Mouse (Mus musculus) limb, embryonic 12.5 days (tissue): ENCODE data around the gene Bmf. TPM values are rescaled to one million over a fixed set of nuclear protein-coding genes. Genes with fewer than 3 reads are reported as not detected.

Source experiments
- ATAC-seq: fragments of 200-750 bp; cut with Nextera tagmentation; 2 replicates; pipeline ENCODE4 v1.8.0; 2017; ENCODE audit warnings: low read depth, moderate TSS enrichment; ENCODE audit not compliant: insufficient number of reproducible peaks, insufficient read depth, low FRiP score, low TSS enrichment
- H3K27ac ChIP-seq: fragments of 300-500 bp; sonication (generic); 2 replicates; pipeline ENCODE4 v1.5.1; 2016; ENCODE audit warnings: mild to moderate bottlenecking, moderate library complexity
- H3K27me3 ChIP-seq: fragments of 300-500 bp; sonication (generic); 2 replicates; pipeline ENCODE4 v1.6.1; 2016; ENCODE audit warnings: mild to moderate bottlenecking, moderate library complexity
- H3K36me3 ChIP-seq: fragments of 300-500 bp; sonication (generic); 2 replicates; pipeline ENCODE4 v1.6.1; 2016; ENCODE audit warnings: mild to moderate bottlenecking, moderate library complexity
- H3K4me1 ChIP-seq: fragments of 300-500 bp; sonication (generic); replicated peaks from 2 replicates; pipeline ENCODE4 v1.6.1; 2016
- H3K4me2 ChIP-seq: fragments of 300-500 bp; sonication (generic); 2 replicates; pipeline ENCODE4 v1.6.1; 2016; ENCODE audit warnings: mild to moderate bottlenecking, moderate library complexity
- H3K4me3 ChIP-seq: fragments of 300-500 bp; sonication (generic); replicated peaks from 2 replicates; pipeline ENCODE4 v1.5.1; 2016; ENCODE audit warnings: mild to moderate bottlenecking
- H3K9ac ChIP-seq: fragments of 300-500 bp; sonication (generic); replicated peaks from 2 replicates; pipeline ENCODE4 v1.6.1; 2016; ENCODE audit warnings: mild to moderate bottlenecking, moderate library complexity
- H3K9me3 ChIP-seq: fragments of 300-500 bp; sonication (generic); 2 replicates; pipeline ENCODE4 v1.6.1; 2016; ENCODE audit warnings: mild to moderate bottlenecking, moderate library complexity
- WGBS: fragments of 180-500 bp; shearing (Covaris S2); methylation state at CpG from one replicate; pipeline ENCODE4 v1.1.7; 2016; 5-methylcytosine and 5-hydroxymethylcytosine counted together
- polyA plus RNA-seq: library from polyadenylated mRNA; unstranded; fragments of >200 nt; fragmentation: Nextera tagmentation; extraction: Ambion mirVana; gene quantifications from 2 replicates; pipeline ENCODE4 v1.2.1, GENCODE M21; 2016

Gene Bmf
- polyA plus RNA-seq, 1 experiment from 2014 or later = 7.1 TPM

DNA sequence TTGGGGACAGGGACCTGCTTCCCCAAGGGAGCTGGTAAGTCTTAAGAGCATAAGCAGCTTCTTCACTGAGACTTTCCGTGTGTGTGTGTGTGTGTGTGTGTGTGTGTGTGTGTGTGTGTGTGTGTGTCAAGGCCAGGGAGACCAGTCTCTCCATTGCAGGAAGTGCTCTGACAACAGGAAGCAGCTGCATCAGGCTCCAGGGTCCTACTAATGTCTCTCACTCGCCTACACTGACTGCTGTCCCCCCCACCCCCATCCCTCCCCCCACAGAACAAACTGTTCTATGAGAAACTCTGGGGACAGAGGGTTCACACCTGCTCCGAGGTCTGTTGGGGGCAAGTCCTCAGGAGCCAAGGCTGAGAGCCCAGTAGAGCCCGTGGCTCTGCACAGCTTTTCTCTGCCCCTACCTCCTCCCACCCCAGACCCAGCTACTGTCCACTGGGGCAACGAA, 58.2 kb downstream of the Bmf start:
- no peak overlapping the region for H3K4me3 ChIP-seq
- H3K36me3 ChIP-seq = no peaks in the 10 kb centered on the region
- no peak overlapping the region for H3K9ac ChIP-seq
- no peaks in the 10 kb centered on the region; the same call in 1 of the 2 replicates for H3K9me3 ChIP-seq
- 0 out of 2 replicates have a peak, but pooled peaks have one; percentile 23 for ATAC-seq
- 44% methylated on average over 5 of the region's 5 CpGs for WGBS
- H3K4me2 ChIP-seq = no peak overlapping the region
- H3K27ac ChIP-seq = no peak overlapping the region
- no peaks in the 10 kb centered on the region for H3K27me3 ChIP-seq
- peaks cover 35% of the 10 kb centered on the region for H3K4me1 ChIP-seq

DNA sequence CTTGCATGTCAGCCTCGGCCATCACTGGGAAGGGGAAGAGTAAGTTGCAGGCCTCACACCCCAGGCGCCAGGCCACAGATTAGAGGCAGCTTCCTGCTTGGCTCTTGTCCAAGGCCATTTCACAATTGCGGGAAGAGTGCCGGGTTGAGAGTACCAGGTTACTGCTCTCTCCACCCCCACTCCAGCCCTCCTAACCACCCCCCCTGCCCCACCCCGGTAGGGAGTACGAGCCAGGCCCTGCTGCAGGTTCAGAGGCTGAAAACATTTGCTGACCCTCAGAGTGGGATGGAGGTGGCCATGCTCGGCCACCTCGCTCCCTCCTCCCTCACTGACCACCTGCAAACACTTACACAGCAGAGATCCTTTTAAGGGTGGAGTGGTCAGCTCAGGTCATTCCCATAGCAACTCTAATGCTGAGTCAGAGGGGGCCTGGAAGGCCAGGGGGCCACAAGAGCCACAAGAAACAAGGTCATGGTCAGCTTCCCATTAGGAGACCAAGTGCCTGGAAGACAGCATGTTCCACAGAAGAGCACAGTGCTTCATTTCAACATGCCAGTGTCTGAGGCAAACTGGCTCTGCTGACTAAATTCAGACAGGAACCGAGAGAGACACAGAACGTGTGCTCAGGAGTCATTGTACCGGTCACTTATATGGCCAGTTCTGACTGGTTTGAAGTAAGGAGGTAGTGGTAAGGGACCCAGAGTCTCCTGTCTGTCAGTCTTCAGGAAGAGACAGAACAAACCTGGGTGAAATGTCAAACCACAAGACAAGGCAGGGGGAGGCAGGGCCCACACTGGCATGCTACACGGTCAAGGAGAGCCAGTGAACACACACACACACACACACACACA, 59.0 kb downstream of the Bmf start:
- no peak for ATAC-seq
- Histone ChIP-seq H3K27ac (no peak overlapping the region), H3K9me3 (no peaks in the 10 kb centered on the region; the same call in 1 of the 2 replicates), H3K27me3 (no peaks in the 10 kb centered on the region), H3K4me1 (peaks cover 35% of the 10 kb centered on the region), H3K4me3 (no peak overlapping the region), H3K36me3 (no peaks in the 10 kb centered on the region), H3K4me2 (no peak overlapping the region), H3K9ac (no peak overlapping the region)
- WGBS = 22% methylated on average over 12 of the region's 12 CpGs

DNA sequence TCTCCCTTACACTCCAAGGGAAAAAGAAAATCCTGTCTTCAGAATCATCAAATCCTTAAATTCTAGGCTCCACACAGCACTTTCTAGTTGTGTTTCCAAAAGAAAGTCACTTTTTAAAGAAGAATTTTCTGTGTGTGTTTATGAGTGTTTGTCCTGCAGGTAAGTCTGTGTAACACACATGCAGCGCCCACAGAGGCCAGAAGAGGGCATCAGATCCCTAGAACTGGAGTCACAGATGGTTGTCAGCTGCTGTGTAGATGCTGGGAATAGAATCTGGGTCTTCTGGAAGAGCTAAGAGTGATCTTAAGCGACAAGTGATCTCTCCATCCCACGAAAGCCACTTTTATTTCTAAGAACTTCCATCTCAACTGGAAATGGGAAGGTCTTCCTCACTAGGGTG, 61.7 kb downstream of the Bmf start:
- WGBS = 67% methylated on average over 3 of the region's 3 CpGs
- ATAC-seq = no peak
- peaks cover 33% of the 10 kb centered on the region for H3K4me1 ChIP-seq

DNA sequence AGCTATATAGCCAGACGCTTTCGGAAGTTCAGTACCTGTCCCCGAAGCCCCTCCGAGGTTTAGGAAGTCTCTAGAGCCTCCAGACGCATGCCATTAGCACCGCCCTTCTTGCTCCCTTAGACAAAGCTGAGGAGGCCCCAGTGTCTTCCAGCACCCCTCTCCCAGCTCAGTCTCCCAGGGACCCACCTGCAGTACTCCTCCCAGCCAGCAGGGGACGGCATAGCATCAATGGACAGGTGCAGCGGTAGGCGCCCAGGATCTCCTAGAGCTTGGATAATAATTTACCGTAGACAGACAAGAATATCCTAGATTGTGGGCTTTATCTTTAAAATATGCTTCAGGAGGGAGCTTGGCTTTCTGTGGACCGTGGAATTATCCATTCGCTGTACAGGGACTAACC, 62.6 kb downstream of the Bmf start:
- H3K9ac ChIP-seq = no peak overlapping the region
- H3K4me1 ChIP-seq = peaks cover 31% of the 10 kb centered on the region
- no peak overlapping the region for H3K4me2 ChIP-seq
- H3K9me3 ChIP-seq = no peaks in the 10 kb centered on the region; the same call in 1 of the 2 replicates
- H3K27me3 ChIP-seq = no peaks in the 10 kb centered on the region
- no peak overlapping the region for H3K4me3 ChIP-seq
- 0 out of 2 replicates have a peak, but pooled peaks have one; percentile 8 for ATAC-seq
- H3K27ac ChIP-seq = no peak overlapping the region
- no peaks in the 10 kb centered on the region for H3K36me3 ChIP-seq
- WGBS = 17% methylated on average over 12 of the region's 12 CpGs

More for the DNA sequence above, 61.7 kb downstream of the Bmf start:
- no peak overlapping the region for H3K27ac ChIP-seq
- H3K27me3 ChIP-seq = no peaks in the 10 kb centered on the region
- H3K36me3 ChIP-seq = no peaks in the 10 kb centered on the region
- no peak overlapping the region for H3K4me2 ChIP-seq
- no peak overlapping the region for H3K4me3 ChIP-seq
- no peaks in the 10 kb centered on the region; the same call in 1 of the 2 replicates for H3K9me3 ChIP-seq
- no peak overlapping the region for H3K9ac ChIP-seq

DNA sequence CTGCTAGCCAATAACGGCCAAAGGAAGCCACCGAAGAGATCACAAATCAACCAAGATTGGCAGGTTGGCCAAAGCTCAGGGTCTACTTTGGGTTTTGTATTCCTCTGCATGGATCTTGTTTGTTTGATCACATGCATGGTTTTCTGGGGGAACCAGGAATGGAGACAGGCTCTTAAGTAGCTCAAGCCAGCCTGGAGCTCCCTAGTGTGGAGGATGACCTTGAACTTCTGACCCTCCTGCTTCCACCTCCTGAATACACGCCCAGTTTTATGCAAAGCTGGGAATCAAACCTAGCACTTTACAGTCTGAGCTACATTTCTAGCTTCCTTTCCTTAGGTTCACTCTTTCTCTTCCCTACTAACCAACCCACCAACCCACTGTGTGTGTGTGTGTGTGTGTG, 64.1 kb downstream of the Bmf start:
- Histone ChIP-seq H3K4me3 (no peak overlapping the region), H3K36me3 (no peaks in the 10 kb centered on the region), H3K4me1 (peaks cover 16% of the 10 kb centered on the region), H3K4me2 (no peak overlapping the region), H3K27me3 (no peaks in the 10 kb centered on the region), H3K27ac (no peak overlapping the region), H3K9me3 (no peaks in the 10 kb centered on the region; the same call in 1 of the 2 replicates), H3K9ac (no peak overlapping the region)
- no peak for ATAC-seq
- 74% methylated on average over 3 of the region's 3 CpGs for WGBS

DNA sequence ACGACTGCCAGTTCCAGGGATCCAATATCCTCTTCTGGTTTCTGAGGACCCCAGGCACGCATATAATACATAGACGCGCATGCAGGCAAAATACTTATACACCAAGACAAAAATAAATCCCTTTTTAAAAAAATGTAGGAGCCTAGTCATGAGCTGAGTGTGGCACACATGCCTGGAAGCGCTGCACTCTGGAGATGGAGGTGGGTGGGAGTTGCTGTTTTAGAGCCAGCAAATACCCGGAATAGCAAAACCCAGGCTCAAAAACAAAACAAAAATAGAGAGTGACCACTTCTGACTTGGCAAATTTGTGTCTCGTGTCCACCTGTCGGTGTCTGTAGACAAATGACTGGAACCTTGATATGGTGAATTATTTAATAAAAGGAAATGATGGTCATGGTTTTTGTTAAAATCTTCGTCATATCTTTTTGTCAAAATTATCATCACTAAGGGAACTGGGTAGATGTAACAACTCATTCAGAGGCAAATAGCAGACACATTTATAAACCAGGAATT, 65.0 kb downstream of the Bmf start:
- Histone ChIP-seq H3K9me3 (no peaks in the 10 kb centered on the region; the same call in 1 of the 2 replicates), H3K9ac (no peak overlapping the region), H3K4me1 (peaks cover 9% of the 10 kb centered on the region), H3K4me3 (no peak overlapping the region), H3K27ac (no peak overlapping the region), H3K4me2 (no peak overlapping the region), H3K27me3 (no peaks in the 10 kb centered on the region), H3K36me3 (no peaks in the 10 kb centered on the region)
- ATAC-seq = no peak
- 83% methylated on average over 9 of the region's 9 CpGs for WGBS

DNA sequence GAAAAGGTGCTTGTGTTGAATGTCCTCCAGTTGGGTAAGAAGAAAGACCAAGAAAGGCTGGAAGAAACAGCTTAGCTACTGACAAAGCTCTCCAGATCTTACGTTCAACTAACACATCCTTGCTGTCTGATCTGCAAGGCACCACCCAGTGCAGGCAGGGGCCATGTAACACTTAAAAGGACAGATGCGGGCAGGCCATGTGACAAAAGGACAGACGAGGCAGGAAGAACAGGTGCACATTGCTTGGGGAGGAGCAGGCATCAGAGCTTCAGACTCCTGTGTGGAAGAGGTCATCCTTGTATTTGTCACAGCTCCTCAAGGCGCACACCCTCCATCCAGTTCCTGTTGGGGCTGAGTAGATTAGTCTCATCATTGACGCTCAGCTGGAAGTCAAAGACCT, 66.5 kb downstream of the Bmf start:
- Histone ChIP-seq H3K9ac (no peak overlapping the region), H3K4me2 (no peak overlapping the region), H3K4me1 (peaks cover 13% of the 10 kb centered on the region), H3K27me3 (no peaks in the 10 kb centered on the region), H3K27ac (no peak overlapping the region), H3K4me3 (no peak overlapping the region), H3K36me3 (no peaks in the 10 kb centered on the region), H3K9me3 (no peaks in the 10 kb centered on the region; the same call in 1 of the 2 replicates)
- no peak for ATAC-seq
- 85% methylated on average over 5 of the region's 5 CpGs for WGBS

DNA sequence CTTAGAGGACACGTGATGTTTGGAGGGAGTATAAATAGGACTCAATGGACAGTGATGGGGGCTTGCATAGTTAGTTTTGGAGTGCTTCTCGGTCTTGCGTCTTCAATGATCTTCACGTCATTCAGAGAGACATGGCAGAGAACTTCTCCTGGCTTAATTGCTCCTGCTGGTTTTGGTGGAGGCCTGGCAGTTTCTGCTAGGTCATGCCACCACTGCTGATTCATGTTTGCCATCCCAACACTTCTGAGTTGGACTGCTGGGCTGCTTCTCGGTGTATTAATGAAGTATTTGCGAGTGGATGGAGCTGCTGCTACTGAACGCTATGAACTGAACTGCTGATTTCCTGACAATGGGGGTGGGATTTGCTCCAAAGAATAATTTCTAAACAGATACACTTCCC, 68.6 kb downstream of the Bmf start:
- peaks cover 17% of the 10 kb centered on the region for H3K36me3 ChIP-seq
- WGBS = 90% methylated on average over 7 of the region's 7 CpGs
- no peak overlapping the region for H3K4me2 ChIP-seq
- ATAC-seq = no peak
- H3K9ac ChIP-seq = no peak overlapping the region
- H3K27me3 ChIP-seq = no peaks in the 10 kb centered on the region
- no peaks in the 10 kb centered on the region for H3K9me3 ChIP-seq
- H3K4me3 ChIP-seq = no peak overlapping the region
- peaks cover 10% of the 10 kb centered on the region for H3K4me1 ChIP-seq
- no peak overlapping the region for H3K27ac ChIP-seq

DNA sequence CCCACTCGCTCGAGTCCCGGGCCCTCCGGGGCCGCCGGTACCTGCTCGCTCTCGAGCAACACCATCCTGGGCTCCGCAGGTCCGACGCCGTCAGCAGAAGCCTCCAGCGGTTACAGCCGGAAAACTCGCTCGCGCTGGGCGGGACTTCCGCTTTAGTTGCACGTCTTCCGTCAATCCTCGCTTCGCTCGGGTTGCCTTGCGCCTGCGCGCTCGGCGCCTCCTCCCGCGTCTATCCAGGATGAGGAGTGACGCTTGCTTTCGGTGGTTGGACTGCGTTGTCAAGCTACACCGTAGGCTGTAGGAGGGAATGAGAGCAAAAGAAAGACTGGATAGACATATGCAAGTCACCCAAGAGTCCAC, 70.0 kb downstream of the Bmf start, which contains the start of gene Srp14:
TSS of gene Srp14 (minus strand) at position 162 of the 360 bp plus-strand sequence.
- H3K4me1 ChIP-seq = peaks cover 10% of the 10 kb centered on the region
- H3K27ac ChIP-seq = peak within 1 kb of the TSS; percentile 74
- ATAC-seq = peak; percentile 84
- no peaks in the 10 kb centered on the region for H3K27me3 ChIP-seq
- peak within 1 kb of the TSS; percentile 84 for H3K4me2 ChIP-seq
- H3K9me3 ChIP-seq = no peaks in the 10 kb centered on the region
- peaks cover 30% of the 10 kb centered on the region for H3K36me3 ChIP-seq
- peak within 1 kb of the TSS; percentile 91 for H3K4me3 ChIP-seq
- peak within 1 kb of the TSS; percentile 91 for H3K9ac ChIP-seq
- under 1% methylated on average over 35 of the region's 35 CpGs for WGBS

DNA sequence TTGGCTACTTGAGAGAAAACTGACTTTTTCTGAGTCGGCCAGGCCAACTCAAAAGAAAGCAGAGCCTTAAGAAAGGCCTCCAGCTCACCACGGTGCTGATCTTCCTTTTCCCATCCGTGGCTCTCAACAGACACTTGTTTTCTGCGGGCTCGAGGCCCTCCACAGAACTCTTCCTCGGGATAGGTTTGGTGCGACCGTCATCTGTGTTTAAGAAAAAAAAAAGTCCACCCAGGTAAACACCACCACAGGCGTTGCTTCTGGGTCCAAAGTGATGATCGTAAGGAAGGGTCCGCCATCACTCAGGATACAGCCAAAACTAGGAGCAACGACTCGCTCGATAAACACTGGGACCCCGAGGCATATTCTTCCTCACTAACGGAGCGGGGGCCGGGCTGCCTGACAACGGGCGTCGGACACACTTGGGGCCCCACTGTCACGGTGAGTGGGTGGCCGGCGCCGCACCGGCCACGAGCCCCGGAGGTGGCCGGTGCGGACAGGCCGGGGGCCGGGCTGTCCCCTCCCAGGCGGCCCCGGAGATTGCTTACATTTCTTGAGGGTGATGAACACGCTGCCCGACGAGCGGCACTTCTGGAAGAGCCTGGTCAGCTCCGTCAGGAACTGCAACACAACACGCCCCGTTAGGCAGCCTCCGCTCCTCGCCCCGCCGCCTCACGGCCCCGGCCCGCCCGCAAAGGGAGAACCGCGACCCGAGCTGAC, 70.5 kb downstream of the Bmf start:
- Histone ChIP-seq H3K4me2 (peak overlapping the region; percentile 84), H3K36me3 (peaks cover 36% of the 10 kb centered on the region), H3K4me3 (peak overlapping the region; percentile 91), H3K9ac (peak overlapping the region; percentile 91), H3K27me3 (no peaks in the 10 kb centered on the region), H3K27ac (peak overlapping the region; percentile 74), H3K9me3 (no peaks in the 10 kb centered on the region), H3K4me1 (peaks cover 10% of the 10 kb centered on the region)
- ATAC-seq = peak; percentile 58; the same call in 1 of the 2 replicates
- WGBS = 3% methylated on average over 52 of the region's 52 CpGs
